11 mouse cellular contexts compared by ENCODE assay signal in the genomic region with DNA sequence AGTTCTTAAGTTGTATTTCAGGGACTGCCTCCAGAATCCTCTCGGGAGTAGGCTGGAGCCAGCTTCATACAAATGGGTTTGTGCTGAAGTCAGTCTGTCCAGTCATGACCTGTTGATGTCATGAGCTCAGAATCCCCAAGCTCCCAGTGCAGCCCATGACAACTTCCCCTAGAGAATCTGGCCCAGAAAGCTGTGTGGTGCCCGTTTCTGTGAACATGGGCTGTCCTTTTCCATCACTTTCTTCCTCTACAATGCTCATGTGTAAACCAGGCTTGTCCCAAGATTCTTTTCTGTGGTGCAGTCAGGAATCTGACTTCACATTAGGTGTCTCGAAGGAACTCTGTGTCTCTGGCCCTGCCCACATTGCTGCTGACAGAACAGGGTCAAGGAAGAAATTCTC. TPM values are rescaled to one million over a fixed set of nuclear protein-coding genes. Genes with fewer than 3 reads are reported as not detected.
A peak's percentile ranks its signal among the peaks of the same experiment; 100 is the strongest.
DNase-seq lines count a peak whose midpoint lies in the region; ATAC-seq and TF ChIP-seq lines count a peak whose summit lies in the region.
"Had no signal": no experiment of that assay in that cellular context is flagged by ENCODE, and none has a peak within 500 bp of the region (broad histone marks: within the 10 kb centered on the region; RNA-seq: fewer than 3 reads in every experiment).

No protein-coding gene starts in this region.

- DNase-seq in embryonic facial prominence, embryonic 10.5 days (ENCODE audit: low spot score), result no peak
- DNase-seq in embryonic facial prominence, embryonic 14.5 days (ENCODE audit: low spot score), result peak; percentile 50
- peak; percentile 28 for DNase-seq in heart, postnatal 0 days (ENCODE audit: low spot score)
- DNase-seq in lung, postnatal 0 days (ENCODE audit: low spot score), result peak; percentile 39
- no peak for DNase-seq in left cerebral cortex, adult 18-20 months (ENCODE audit: low spot score in 2 of 2)
- DNase-seq in cerebellum, adult 9-11 months, result no peak
- no peak for DNase-seq in urinary bladder, postnatal 10 days (ENCODE audit: low spot score)

- no peak overlapping the region for H3K4me3 ChIP-seq in embryonic facial prominence, embryonic 12.5 days
- H3K4me3 ChIP-seq in embryonic facial prominence, embryonic 10.5 days, result no peak overlapping the region
- H3K4me3 ChIP-seq in embryonic facial prominence, embryonic 14.5 days (ENCODE audit: low read depth, low read length), result no peak overlapping the region
- no peak overlapping the region for H3K4me3 ChIP-seq in heart, postnatal 0 days (ENCODE audit: low read depth, low read length)
- H3K4me3 ChIP-seq in lung, postnatal 0 days (ENCODE audit: low read depth, low read length), result no peak overlapping the region
- H3K4me3 ChIP-seq: forebrain, embryonic 10.5 days; megakaryocyte, embryonic 14.5 days had no signal

- H3K36me3 ChIP-seq in embryonic facial prominence, embryonic 12.5 days, result no peaks in the 10 kb centered on the region
- no peaks in the 10 kb centered on the region for H3K36me3 ChIP-seq in embryonic facial prominence, embryonic 10.5 days (replicated peaks)
- no peaks in the 10 kb centered on the region for H3K36me3 ChIP-seq in embryonic facial prominence, embryonic 14.5 days (ENCODE audit: control insufficient read depth, insufficient read depth, low read length)
- 0 out of 2 replicates have a peak, but pooled peaks cover 2% of the 10 kb centered on the region for H3K36me3 ChIP-seq in heart, postnatal 0 days (replicated peaks; ENCODE audit: control insufficient read depth, insufficient read depth, low read length)
- H3K36me3 ChIP-seq in lung, postnatal 0 days (ENCODE audit: insufficient read depth, low read length), result peaks cover 6% of the 10 kb centered on the region
- H3K36me3 ChIP-seq: forebrain, embryonic 10.5 days had no signal

- H3K27ac ChIP-seq in embryonic facial prominence, embryonic 12.5 days, result 0 out of 2 replicates have a peak overlapping the region, but pooled peaks have one; percentile 46
- H3K27ac ChIP-seq in embryonic facial prominence, embryonic 10.5 days (replicated peaks), result no peak overlapping the region
- H3K27ac ChIP-seq in embryonic facial prominence, embryonic 14.5 days (replicated peaks; ENCODE audit: low read depth, low read length), result no peak overlapping the region
- H3K27ac ChIP-seq in heart, postnatal 0 days (ENCODE audit: low read depth), result peak overlapping the region; percentile 5; the same call in 1 of the 2 replicates
- peak overlapping the region; percentile 86 for H3K27ac ChIP-seq in lung, postnatal 0 days (ENCODE audit: low read length)

- no peaks in the 10 kb centered on the region for H3K27me3 ChIP-seq in embryonic facial prominence, embryonic 12.5 days
- no peaks in the 10 kb centered on the region for H3K27me3 ChIP-seq in embryonic facial prominence, embryonic 10.5 days (replicated peaks; ENCODE audit: low read depth, poor library complexity, severe bottlenecking)
- H3K27me3 ChIP-seq in embryonic facial prominence, embryonic 14.5 days (replicated peaks; ENCODE audit: control insufficient read depth, insufficient read depth, low read length), result no peaks in the 10 kb centered on the region
- H3K27me3 ChIP-seq in heart, postnatal 0 days (ENCODE audit: control insufficient read depth, insufficient read depth, low read length), result no peaks in the 10 kb centered on the region
- no peaks in the 10 kb centered on the region for H3K27me3 ChIP-seq in lung, postnatal 0 days (replicated peaks; ENCODE audit: insufficient read depth, low read length)

- H3K4me2 ChIP-seq in embryonic facial prominence, embryonic 12.5 days (replicated peaks), result no peak overlapping the region
- no peak overlapping the region for H3K4me2 ChIP-seq in embryonic facial prominence, embryonic 14.5 days (ENCODE audit: low read depth, low read length)
- no peak overlapping the region for H3K4me2 ChIP-seq in heart, postnatal 0 days (ENCODE audit: low read depth, low read length)
- H3K4me2 ChIP-seq in lung, postnatal 0 days (replicated peaks; ENCODE audit: low read depth, low read length), result no peak overlapping the region

- no peak for TF ChIP-seq CTCF in heart, postnatal 0 days (IDR thresholded peaks at IDR 0.05; ENCODE audit: low read depth)
- TF ChIP-seq CTCF in lung, postnatal 0 days (IDR thresholded peaks at IDR 0.05), result no peak

- peaks cover 19% of the 10 kb centered on the region; the same call in 1 of the 2 replicates for H3K4me1 ChIP-seq in embryonic facial prominence, embryonic 12.5 days
- peaks cover 31% of the 10 kb centered on the region for H3K4me1 ChIP-seq in embryonic facial prominence, embryonic 10.5 days
- peaks cover 9% of the 10 kb centered on the region; the same call in 1 of the 2 replicates for H3K4me1 ChIP-seq in embryonic facial prominence, embryonic 14.5 days (ENCODE audit: control insufficient read depth, insufficient read depth, low read length)
- peaks cover 12% of the 10 kb centered on the region for H3K4me1 ChIP-seq in heart, postnatal 0 days (ENCODE audit: control insufficient read depth, insufficient read depth)
- peaks cover 26% of the 10 kb centered on the region for H3K4me1 ChIP-seq in lung, postnatal 0 days (ENCODE audit: insufficient read depth, low read depth, low read length)

- no peaks in the 10 kb centered on the region for H3K9me3 ChIP-seq in embryonic facial prominence, embryonic 12.5 days
- H3K9me3 ChIP-seq in embryonic facial prominence, embryonic 10.5 days, result no peaks in the 10 kb centered on the region
- no peaks in the 10 kb centered on the region for H3K9me3 ChIP-seq in embryonic facial prominence, embryonic 14.5 days (ENCODE audit: control insufficient read depth, low read length)
- no peaks in the 10 kb centered on the region for H3K9me3 ChIP-seq in heart, postnatal 0 days (replicated peaks; ENCODE audit: control insufficient read depth, low read length)
- no peaks in the 10 kb centered on the region for H3K9me3 ChIP-seq in lung, postnatal 0 days (ENCODE audit: low read length)
- H3K9me3 ChIP-seq: forebrain, embryonic 10.5 days; megakaryocyte, embryonic 14.5 days had no signal

- ATAC-seq in embryonic facial prominence, embryonic 12.5 days (ENCODE audit: insufficient number of reproducible peaks, insufficient read depth, low FRiP score, low TSS enrichment), result no peak
- ATAC-seq in embryonic facial prominence, embryonic 14.5 days (ENCODE audit: low read depth), result no peak
- peak; percentile 59 for ATAC-seq in heart, postnatal 0 days (ENCODE audit: insufficient read depth, low read depth)
- ATAC-seq in lung, postnatal 0 days, result peak; percentile 40
- ATAC-seq: CD4-positive, CD25-positive, alpha-beta regulatory T cell, adult 4 months had no signal

- TF ChIP-seq EP300 in heart, postnatal 0 days (IDR thresholded peaks at IDR 0.05; ENCODE audit: low read depth), result no peak
- peak; percentile 82 for TF ChIP-seq EP300 in lung, postnatal 0 days (IDR thresholded peaks at IDR 0.05)

- no peak overlapping the region for H3K9ac ChIP-seq in embryonic facial prominence, embryonic 12.5 days
- H3K9ac ChIP-seq in embryonic facial prominence, embryonic 14.5 days (ENCODE audit: low read depth, low read length), result no peak overlapping the region
- no peak overlapping the region for H3K9ac ChIP-seq in heart, postnatal 0 days (replicated peaks; ENCODE audit: low read depth, low read length)
- H3K9ac ChIP-seq in lung, postnatal 0 days (replicated peaks; ENCODE audit: low read depth), result no peak overlapping the region

- 53% methylated on average over 3 of the region's 3 CpGs for WGBS in embryonic facial prominence, embryonic 12.5 days
- 56% methylated on average over 3 of the region's 3 CpGs for WGBS in embryonic facial prominence, embryonic 10.5 days
- 45% methylated on average over 3 of the region's 3 CpGs for WGBS in embryonic facial prominence, embryonic 14.5 days
- WGBS in heart, postnatal 0 days, result 39% methylated on average over 3 of the region's 3 CpGs
- 19% methylated on average over 3 of the region's 3 CpGs for WGBS in lung, postnatal 0 days

RNA-seq across cellular contexts. Expression of gene Anxa3, which starts 10.0 kb away (rescaled TPM):
- polyA plus RNA-seq in embryonic facial prominence, embryonic 12.5 days (2016; fragmentation: Nextera tagmentation; extraction: Ambion mirVana), result 30.7 and 34.1 TPM in 2 replicates
- 26.5 and 28.9 TPM in 2 replicates for polyA plus RNA-seq in embryonic facial prominence, embryonic 10.5 days (2016; fragmentation: Nextera tagmentation; extraction: Ambion mirVana)
- 50.0 and 53.3 TPM in 2 replicates for polyA plus RNA-seq in embryonic facial prominence, embryonic 14.5 days (2014; fragmentation: Nextera tagmentation; extraction: Ambion mirVana)
- 42.0 and 51.2 TPM in 2 replicates for total RNA-seq in heart, postnatal 0 days (2014; rRNA removed; ENCODE audit: low replicate concordance)
- 49.4 and 50.3 TPM in 2 replicates for polyA plus RNA-seq in heart, postnatal 0 days (2015; fragmentation: Nextera tagmentation; extraction: Ambion mirVana)
- 436 and 556 TPM in 2 replicates for polyA plus RNA-seq in lung, postnatal 0 days (2015; fragmentation: Nextera tagmentation; extraction: Ambion mirVana)
- 10 to 100 TPM; 10.0 to 15.4 TPM for total RNA-seq in left cerebral cortex, adult 18-20 months (2021)

Comparison
In these comparisons a context has a peak if more than half of its experiments do, and no peak if none do; other contexts are left out.
1. H3K27ac ChIP-seq: peak in embryonic facial prominence, embryonic 12.5 days (single experiment), heart, postnatal 0 days (single experiment) and lung, postnatal 0 days (single experiment); none in embryonic facial prominence, embryonic 10.5 days (single experiment) and embryonic facial prominence, embryonic 14.5 days (single experiment).
2. DNase-seq: peak in embryonic facial prominence, embryonic 14.5 days (single experiment), heart, postnatal 0 days (single experiment) and lung, postnatal 0 days (single experiment); none in embryonic facial prominence, embryonic 10.5 days (single experiment), left cerebral cortex, adult 18-20 months (0 of 2), cerebellum, adult 9-11 months (single experiment) and urinary bladder, postnatal 10 days (single experiment).
3. ATAC-seq: peak in heart, postnatal 0 days (single experiment) and lung, postnatal 0 days (single experiment); none in embryonic facial prominence, embryonic 12.5 days (single experiment) and embryonic facial prominence, embryonic 14.5 days (single experiment).